Comparison of ENCODE assay signal across 10 mouse cellular contexts in genomic region chr4:151138135-151138534, GRCm38 (mm10). TPM values are rescaled to one million over a fixed set of nuclear protein-coding genes. Genes with fewer than 3 reads are reported as not detected.
DNase-seq lines count a peak whose midpoint lies in the region; ATAC-seq and TF ChIP-seq lines count a peak whose summit lies in the region.
"Had no signal": no experiment of that assay in that cellular context is flagged by ENCODE, and none has a peak within 500 bp of the region (broad histone marks: within the 10 kb centered on the region; RNA-seq: fewer than 3 reads in every experiment).

No protein-coding gene starts in this region.

- H3K4me3 ChIP-seq in heart, embryonic 14.5 days (ENCODE audit: control insufficient read depth in 1 of 2, insufficient read depth in 1 of 2, low read depth in 1 of 2, low read length in 2 of 2): no peak overlapping the region
- H3K4me3 ChIP-seq in E14TG2a.4 (replicated peaks; ENCODE audit: low read length): peak overlapping the region; percentile 45
- no peak overlapping the region for H3K4me3 ChIP-seq in intestine, embryonic 15.5 days (replicated peaks)
- H3K4me3 ChIP-seq: erythroblast, embryonic 14.5 days had no signal

- 6% methylated on average over 10 of the region's 10 CpGs for WGBS in heart, embryonic 14.5 days
- WGBS in intestine, embryonic 15.5 days: 11% methylated on average over 10 of the region's 10 CpGs

- H3K27me3 ChIP-seq in heart, embryonic 14.5 days (ENCODE audit: control insufficient read depth, insufficient read depth, low read length): no peaks in the 10 kb centered on the region; the same call in 1 of the 2 replicates
- peaks cover 18% of the 10 kb centered on the region for H3K27me3 ChIP-seq in E14TG2a.4 (ENCODE audit: insufficient read depth, low read length)
- H3K27me3 ChIP-seq in intestine, embryonic 15.5 days (replicated peaks): peaks cover 11% of the 10 kb centered on the region

- H3K36me3 ChIP-seq in heart, embryonic 14.5 days (ENCODE audit: control insufficient read depth, insufficient read depth, low read length): no peaks in the 10 kb centered on the region
- no peaks in the 10 kb centered on the region for H3K36me3 ChIP-seq in E14TG2a.4 (ENCODE audit: insufficient read depth, low read length)
- H3K36me3 ChIP-seq in intestine, embryonic 15.5 days: no peaks in the 10 kb centered on the region

- peak overlapping the region; percentile 49 for H3K4me2 ChIP-seq in heart, embryonic 14.5 days (ENCODE audit: low read length)
- no peak overlapping the region for H3K4me2 ChIP-seq in intestine, embryonic 15.5 days (replicated peaks)

- 0 out of 2 replicates have a peak, but pooled peaks have one; percentile 15 for ATAC-seq in heart, embryonic 14.5 days (ENCODE audit: insufficient number of reproducible peaks, insufficient read depth, low FRiP score, low read depth)
- ATAC-seq in intestine, embryonic 15.5 days: peak; percentile 48
- ATAC-seq: Patski had no signal

- TF ChIP-seq CTCF in E14TG2a.4 (conservative IDR thresholded peaks at IDR 0.05; ENCODE audit: low read length): no peak

- DNase-seq in heart, postnatal 36 days: no peak
- peak; percentile 81 for DNase-seq in cerebellum, adult 9-11 months
- DNase-seq in B cell, adult 2 months: no peak
- DNase-seq in layer of hippocampus, postnatal 25 days (ENCODE audit: extremely low spot score in 1 of 2, low spot score in 1 of 2): no peak
- no peak for DNase-seq in urinary bladder, postnatal 4 days (ENCODE audit: low spot score in 2 of 2)

- no peak overlapping the region for H3K9ac ChIP-seq in heart, embryonic 14.5 days (ENCODE audit: low read length)
- no peak overlapping the region for H3K9ac ChIP-seq in intestine, embryonic 15.5 days

- intact Hi-C loops in heart, postnatal 36 days (cut with DNase I): loop anchor here (10.0 kb wide), 1 partner anchor 483 kb away; the partner anchor contains the start of gene Slc45a1

- H3K4me1 ChIP-seq in heart, embryonic 14.5 days (ENCODE audit: control insufficient read depth in 2 of 2, insufficient read depth in 2 of 2, low read length in 2 of 2): peaks cover 40 to 41% of the 10 kb centered on the region in 2 experiments
- H3K4me1 ChIP-seq in E14TG2a.4 (replicated peaks; ENCODE audit: low read depth, low read length): peaks cover 67% of the 10 kb centered on the region
- H3K4me1 ChIP-seq in intestine, embryonic 15.5 days (replicated peaks): peaks cover 26% of the 10 kb centered on the region

- no peaks in the 10 kb centered on the region for H3K9me3 ChIP-seq in heart, embryonic 14.5 days (ENCODE audit: control insufficient read depth, low read length)
- no peaks in the 10 kb centered on the region for H3K9me3 ChIP-seq in E14TG2a.4 (ENCODE audit: low read length)
- H3K9me3 ChIP-seq in intestine, embryonic 15.5 days: no peaks in the 10 kb centered on the region

- H3K27ac ChIP-seq in heart, embryonic 14.5 days (replicated peaks in 1 of 2; ENCODE audit: control insufficient read depth in 1 of 2, insufficient read depth in 1 of 2, low read depth in 2 of 2, low read length in 2 of 2): peak overlapping the region in 1 of 2 experiments; percentile 55; a peak in 1 of 4 replicates
- H3K27ac ChIP-seq in intestine, embryonic 15.5 days: no peak overlapping the region

RNA-seq across cellular contexts. Expression of gene Gm13090, which starts 48.8 kb away (rescaled TPM):
- 0.28 TPM in 1 of 2 replicates, not detected in the other for polyA plus RNA-seq in heart, embryonic 14.5 days (2014; fragmentation: Nextera tagmentation; extraction: Ambion mirVana)
- not detected for total RNA-seq in heart, postnatal 36 days (2021)
- polyA plus RNA-seq in intestine, embryonic 15.5 days (2015; fragmentation: Nextera tagmentation; extraction: Ambion mirVana): not detected in 2 replicates
- total RNA-seq in layer of hippocampus, postnatal 25 days (2021): not detected
- polyA plus RNA-seq: erythroblast, embryonic 14.5 days; Patski had no signal
